Mouse (Mus musculus) forelimb bud, embryonic 11.5 days (tissue): ENCODE results near the gene Kank3.
A peak's percentile ranks its signal among the peaks of the same experiment; 100 is the strongest.

Experiments
- DNase-seq: peaks from one replicate; pipeline ENCODE4 v3.0.0-alpha.2; 2012; ENCODE audit warnings: low read depth, low spot score

Kank3 gene

GRCm38 (mm10) chr17:33851331-33851730 lies 41.0 kb downstream of the Kank3 start:
- DNase-seq, result no peak

- DNase-seq, result no peak
These were observed 47.5 kb downstream of the Kank3 start for GRCm38 (mm10) chr17:33857816-33858215.

DNA sequence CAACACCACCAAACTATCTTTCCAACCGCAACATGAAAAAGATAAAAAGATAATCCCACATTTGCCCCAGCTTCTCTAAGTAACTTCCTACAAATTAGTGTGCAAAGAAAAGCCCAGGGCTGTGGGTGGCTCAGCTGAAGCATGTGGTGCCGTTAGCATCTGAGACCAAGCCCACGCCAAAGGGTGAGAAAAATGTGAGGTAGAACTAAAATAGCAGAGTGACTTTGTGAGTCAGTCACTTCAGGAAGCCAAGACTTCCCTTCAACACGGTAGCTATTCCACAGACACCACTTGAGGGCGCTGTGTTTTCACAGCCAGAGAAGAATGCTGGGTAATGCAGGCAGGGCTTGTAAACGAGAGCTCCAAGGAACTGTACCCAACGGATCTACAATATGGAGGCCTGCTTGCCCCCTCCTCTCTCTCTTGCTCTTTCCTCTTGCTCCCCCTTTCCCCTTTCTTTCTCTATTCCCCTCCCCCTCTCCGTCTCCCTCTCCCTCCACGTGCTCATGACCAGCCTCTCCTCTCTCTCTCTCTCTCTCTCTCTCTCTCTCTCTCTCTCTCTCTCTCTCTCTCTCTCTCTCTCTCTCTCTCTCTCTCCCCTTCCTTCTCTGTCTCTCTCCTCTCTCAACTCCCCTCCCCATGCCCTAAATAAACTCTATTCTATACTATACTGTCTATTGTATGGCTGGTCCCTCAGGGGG lies 55.2 kb downstream of the Kank3 start:
- peak; percentile 30 for DNase-seq
